Mouse (Mus musculus) layer of hippocampus, adult 11-12 months (tissue): ENCODE measurements around the gene Gm21693.
"Not testable (repeated sequence)": the region's sequence is repeated elsewhere in the genome, so short reads cannot be mapped to it uniquely, and the experiment has no call there.

Source experiments
- DNase-seq: peaks from one replicate; pipeline ENCODE4 v3.0.0; 2022; ENCODE audit warnings: low spot score

Gm21693 gene

DNA sequence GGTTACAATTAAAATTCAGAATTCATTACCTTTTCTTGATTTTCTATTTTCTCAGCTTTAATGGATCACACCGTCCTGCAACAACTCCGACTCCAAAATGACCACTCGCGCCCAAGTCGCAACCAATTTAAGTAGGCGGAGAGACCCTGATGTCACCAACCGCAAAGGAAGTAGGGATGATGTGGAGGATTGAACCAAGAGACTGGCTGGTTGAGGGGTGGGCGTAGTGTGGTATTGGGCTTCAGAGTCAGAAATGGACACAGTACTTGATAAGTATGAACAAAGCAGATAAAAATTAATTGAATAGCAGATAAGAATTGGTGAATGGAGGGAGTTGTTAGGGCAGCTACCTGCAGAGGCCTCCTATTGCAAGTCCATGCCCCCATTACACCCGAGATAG lies at the start of gene Gm21693:
Gm21693 (minus strand) TSS at position 101 of the 400 bp plus-strand sequence.
- not testable (repeated sequence) for DNase-seq

DNA sequence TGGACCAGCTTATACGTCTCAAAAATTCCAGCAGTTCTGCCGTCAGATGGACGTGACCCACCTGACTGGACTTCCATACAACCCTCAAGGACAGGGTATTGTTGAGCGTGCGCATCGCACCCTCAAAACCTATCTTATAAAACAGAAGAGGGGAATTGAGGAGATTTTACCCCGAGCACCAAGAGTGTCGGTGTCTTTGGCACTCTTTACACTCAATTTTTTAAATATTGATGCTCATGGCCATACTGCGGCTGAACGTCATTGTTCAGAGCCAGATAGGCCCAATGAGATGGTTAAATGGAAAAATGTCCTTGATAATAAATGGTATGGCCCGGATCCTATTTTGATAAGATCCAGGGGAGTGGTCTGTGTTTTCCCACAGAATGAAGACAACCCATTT lies 4.5 kb downstream of the Gm21693 start:
- peak; percentile 17 for DNase-seq

DNA sequence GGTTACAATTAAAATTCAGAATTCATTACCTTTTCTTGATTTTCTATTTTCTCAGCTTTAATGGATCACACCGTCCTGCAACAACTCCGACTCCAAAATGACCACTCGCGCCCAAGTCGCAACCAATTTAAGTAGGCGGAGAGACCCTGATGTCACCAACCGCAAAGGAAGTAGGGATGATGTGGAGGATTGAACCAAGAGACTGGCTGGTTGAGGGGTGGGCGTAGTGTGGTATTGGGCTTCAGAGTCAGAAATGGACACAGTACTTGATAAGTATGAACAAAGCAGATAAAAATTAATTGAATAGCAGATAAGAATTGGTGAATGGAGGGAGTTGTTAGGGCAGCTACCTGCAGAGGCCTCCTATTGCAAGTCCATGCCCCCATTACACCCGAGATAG lies 38.8 kb downstream of the Gm21693 start, which contains the start of gene Gm21677:
Gm21677 (minus strand) TSS at position 101 of the 400 bp plus-strand sequence.
- DNase-seq: not testable (repeated sequence)
